Mouse (Mus musculus) lung, embryonic 15.5 days (tissue): ENCODE data around the gene Snd1. TPM values are rescaled to one million over a fixed set of nuclear protein-coding genes. Genes with fewer than 3 reads are reported as not detected.

Source experiments
- ATAC-seq: fragments of 200-750 bp; cut with Nextera tagmentation; 2 replicates; pipeline ENCODE4 v1.8.0; 2017; ENCODE audit warnings: moderate number of reproducible peaks, borderline replicate concordance; ENCODE audit not compliant: low FRiP score, low TSS enrichment; ENCODE audit errors: extremely low read depth
- H3K27ac ChIP-seq: fragments of 300-500 bp; sonication (generic); 2 replicates; pipeline ENCODE4 v1.5.1; 2015; ENCODE audit warnings: moderate library complexity, mild to moderate bottlenecking, inconsistent platforms
- H3K27me3 ChIP-seq: fragments of 300-500 bp; sonication (generic); 2 replicates; pipeline ENCODE4 v1.6.1; 2015; ENCODE audit warnings: inconsistent platforms
- H3K36me3 ChIP-seq: fragments of 300-500 bp; sonication (generic); 2 replicates; pipeline ENCODE4 v1.6.1; 2015; ENCODE audit warnings: inconsistent platforms
- H3K4me1 ChIP-seq: fragments of 300-500 bp; sonication (generic); 2 replicates; pipeline ENCODE4 v1.6.1; 2015; ENCODE audit warnings: inconsistent platforms
- H3K4me2 ChIP-seq: fragments of 300-500 bp; sonication (generic); 2 replicates; pipeline ENCODE4 v1.6.1; 2015; ENCODE audit warnings: inconsistent platforms, mild to moderate bottlenecking, moderate library complexity
- H3K4me3 ChIP-seq: fragments of 300-500 bp; sonication (generic); 2 replicates; pipeline ENCODE4 v1.5.1; 2015; ENCODE audit warnings: mild to moderate bottlenecking, inconsistent platforms
- H3K9ac ChIP-seq: fragments of 300-500 bp; sonication (generic); 2 replicates; pipeline ENCODE4 v1.6.1; 2015; ENCODE audit warnings: inconsistent platforms
- H3K9me3 ChIP-seq: fragments of 300-500 bp; sonication (generic); 2 replicates; pipeline ENCODE4 v1.6.1; 2016; ENCODE audit warnings: inconsistent platforms
- WGBS: fragments of 180-500 bp; shearing (Covaris S2); methylation state at CpG from one replicate; pipeline ENCODE4 v1.1.7; 2015; 5-methylcytosine and 5-hydroxymethylcytosine counted together
- polyA plus RNA-seq: library from polyadenylated mRNA; unstranded; fragments of >200 nt; fragmentation: Nextera tagmentation; extraction: Ambion mirVana; gene quantifications from 2 replicates; pipeline ENCODE4 v1.2.1, GENCODE M21; 2015

The Snd1 gene
- polyA plus RNA-seq, 1 experiment from 2014 or later, result 131 TPM

DNA sequence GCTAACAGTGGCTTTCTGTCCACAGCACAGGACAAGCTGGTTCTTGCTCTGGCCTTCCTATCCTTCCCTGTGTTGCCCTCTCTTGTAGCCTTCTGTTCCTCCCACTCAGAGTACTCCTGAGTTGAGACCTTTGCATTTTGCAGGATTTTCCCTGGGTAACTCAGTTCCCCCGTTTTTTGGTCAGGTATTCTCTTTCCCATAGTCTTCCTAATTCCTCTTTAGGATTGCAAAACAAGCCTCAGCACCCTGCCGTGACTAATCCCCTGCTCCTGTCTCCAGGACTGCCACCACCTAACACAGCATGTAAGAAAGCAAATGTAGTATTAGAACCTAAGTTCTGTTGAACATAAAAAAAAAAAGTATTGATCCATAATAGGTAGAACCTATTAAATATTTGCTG is 296.4 kb downstream of the Snd1 start:
- Histone ChIP-seq H3K4me1 (no peaks in the 10 kb centered on the region), H3K27ac (no peak overlapping the region), H3K4me2 (no peak overlapping the region), H3K9me3 (no peaks in the 10 kb centered on the region), H3K9ac (no peak overlapping the region), H3K27me3 (no peaks in the 10 kb centered on the region), H3K36me3 (no peaks in the 10 kb centered on the region; the same call in 1 of the 2 replicates), H3K4me3 (no peak overlapping the region)
- 47% methylated on average over 2 of the region's 2 CpGs for WGBS
- no peak for ATAC-seq

DNA sequence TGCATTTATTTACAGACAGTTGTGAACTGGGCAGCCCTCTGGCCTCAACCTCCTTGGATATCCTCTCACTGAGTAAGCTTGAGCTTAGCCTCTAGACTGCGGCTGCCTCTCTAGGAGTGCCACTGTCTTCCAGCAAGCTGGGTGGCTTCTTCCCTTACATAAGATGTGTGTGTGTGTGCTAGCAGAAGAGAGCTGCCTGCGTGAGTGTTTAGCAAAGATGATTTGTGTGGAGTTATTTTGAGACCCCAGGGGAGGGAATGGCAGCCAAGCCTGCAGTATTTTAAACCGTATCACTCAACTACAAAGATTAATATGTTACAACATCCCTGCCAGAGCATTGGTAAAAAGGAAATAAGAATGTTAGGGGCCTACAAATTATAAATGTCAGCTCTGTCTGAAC is 306.8 kb downstream of the Snd1 start:
- Histone ChIP-seq H3K9ac (no peak overlapping the region), H3K4me1 (peaks cover 19% of the 10 kb centered on the region), H3K27me3 (no peaks in the 10 kb centered on the region), H3K36me3 (no peaks in the 10 kb centered on the region), H3K27ac (no peak overlapping the region), H3K9me3 (no peaks in the 10 kb centered on the region), H3K4me2 (no peak overlapping the region), H3K4me3 (no peak overlapping the region)
- no peak for ATAC-seq
- 47% methylated on average over 3 of the region's 3 CpGs for WGBS

DNA sequence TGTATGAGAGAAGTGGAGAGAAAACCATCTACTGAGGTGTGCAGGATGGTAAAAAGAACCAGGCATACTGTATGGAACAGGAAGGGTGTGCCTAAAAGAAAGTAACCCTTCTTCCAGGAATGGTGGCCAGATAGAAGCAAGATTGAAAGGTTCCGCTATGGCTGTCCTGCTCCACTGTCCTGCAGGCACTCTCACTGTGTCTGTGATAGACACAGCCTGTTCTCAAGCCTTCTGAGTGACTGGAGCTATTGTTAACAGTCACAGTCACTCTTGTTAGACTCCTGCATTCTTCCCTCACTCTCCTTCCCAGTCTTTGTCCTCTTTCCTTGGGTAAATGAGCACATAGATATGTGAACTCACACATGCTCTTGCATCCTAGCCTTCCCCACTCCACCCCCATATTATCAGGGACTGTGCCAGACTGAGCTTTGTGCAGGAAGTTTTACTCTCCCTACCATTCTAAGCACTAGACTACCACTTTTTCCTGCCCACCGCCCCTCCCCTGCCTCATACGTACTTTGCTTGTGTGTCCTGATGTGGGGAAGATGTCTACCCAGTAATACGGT is 308.2 kb downstream of the Snd1 start:
- no peak overlapping the region for H3K4me2 ChIP-seq
- H3K27ac ChIP-seq, result no peak overlapping the region
- H3K36me3 ChIP-seq, result no peaks in the 10 kb centered on the region
- H3K4me3 ChIP-seq, result no peak overlapping the region
- H3K4me1 ChIP-seq, result peaks cover 19% of the 10 kb centered on the region
- no peaks in the 10 kb centered on the region for H3K9me3 ChIP-seq
- ATAC-seq, result no peak
- H3K27me3 ChIP-seq, result no peaks in the 10 kb centered on the region
- no peak overlapping the region for H3K9ac ChIP-seq
- WGBS, result 83% methylated on average over 4 of the region's 4 CpGs

DNA sequence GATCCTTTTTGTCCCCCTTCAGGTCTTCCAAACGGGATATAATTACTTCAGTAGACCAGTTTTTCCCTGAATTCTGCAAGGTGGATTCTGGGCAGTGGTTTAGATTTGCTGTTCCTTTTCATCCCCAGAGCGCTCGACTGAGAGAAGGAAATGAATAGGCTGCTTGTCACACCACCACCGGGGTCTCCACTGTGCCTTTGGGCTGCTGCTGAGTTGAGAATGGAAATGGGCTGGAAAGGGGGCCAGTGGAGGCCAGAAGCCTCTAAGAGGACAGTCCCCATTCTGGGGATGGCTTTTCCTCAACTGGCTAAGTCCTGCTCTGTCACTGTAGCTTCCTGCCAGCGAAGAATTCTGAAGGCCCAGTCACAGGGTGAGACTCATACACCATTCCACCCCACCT is 309.0 kb downstream of the Snd1 start:
- no peaks in the 10 kb centered on the region for H3K9me3 ChIP-seq
- H3K4me2 ChIP-seq, result no peak overlapping the region
- H3K27ac ChIP-seq, result no peak overlapping the region
- whole genome bisulfite sequencing, result 85% methylated on average over 5 of the region's 5 CpGs
- H3K4me3 ChIP-seq, result no peak overlapping the region
- no peaks in the 10 kb centered on the region for H3K36me3 ChIP-seq
- H3K4me1 ChIP-seq, result peaks cover 19% of the 10 kb centered on the region
- no peaks in the 10 kb centered on the region for H3K27me3 ChIP-seq
- no peak overlapping the region for H3K9ac ChIP-seq
- no peak for ATAC-seq

DNA sequence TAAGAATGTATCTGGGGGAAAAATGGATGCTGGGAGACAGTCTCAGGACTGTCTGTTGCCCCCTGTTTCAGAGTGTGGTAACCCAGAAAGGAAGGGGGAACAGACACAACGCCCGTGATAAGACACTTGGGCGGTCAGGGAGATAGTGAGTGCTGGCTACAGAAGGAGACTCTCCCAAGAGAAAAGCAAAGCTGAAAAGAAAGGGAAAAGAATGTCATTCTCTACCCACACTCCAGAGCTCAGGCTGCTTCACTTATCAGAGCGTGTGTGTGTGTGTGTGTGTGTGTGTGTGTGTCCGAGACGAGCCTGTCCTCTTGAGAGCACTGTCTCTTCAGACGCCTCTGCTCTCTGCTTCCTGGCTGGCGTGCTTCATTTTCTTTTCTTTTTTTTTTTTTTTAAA is 310.8 kb downstream of the Snd1 start:
- peaks cover 25% of the 10 kb centered on the region for H3K4me1 ChIP-seq
- H3K27ac ChIP-seq, result no peak overlapping the region
- no peaks in the 10 kb centered on the region for H3K36me3 ChIP-seq
- H3K4me3 ChIP-seq, result no peak overlapping the region
- no peak overlapping the region for H3K9ac ChIP-seq
- ATAC-seq, result no peak
- H3K4me2 ChIP-seq, result no peak overlapping the region
- H3K27me3 ChIP-seq, result no peaks in the 10 kb centered on the region
- 58% methylated on average over 8 of the region's 8 CpGs for WGBS
- no peaks in the 10 kb centered on the region for H3K9me3 ChIP-seq

DNA sequence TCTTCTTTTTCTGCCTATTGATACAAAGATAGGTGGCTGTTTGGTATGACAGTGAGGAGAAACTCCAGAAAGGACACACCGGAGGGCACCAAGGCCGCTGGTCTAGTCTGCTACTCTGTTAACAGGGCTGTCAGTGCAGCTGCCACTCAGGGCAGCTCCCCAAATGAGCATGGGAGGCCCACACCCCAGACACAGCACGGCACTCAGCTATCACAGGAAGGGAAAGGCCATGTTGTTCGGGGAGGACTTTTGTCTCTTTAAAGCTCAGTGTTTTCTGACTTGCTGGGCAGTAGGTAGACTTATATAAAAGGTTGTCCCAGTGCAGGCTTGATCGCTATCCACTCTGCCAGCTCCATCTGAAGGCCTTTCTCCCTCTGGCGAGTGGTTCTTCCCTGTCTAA is 312.2 kb downstream of the Snd1 start:
- no peak for ATAC-seq
- no peak overlapping the region for H3K4me3 ChIP-seq
- no peaks in the 10 kb centered on the region for H3K36me3 ChIP-seq
- no peak overlapping the region for H3K27ac ChIP-seq
- 73% methylated on average over 6 of the region's 6 CpGs for WGBS
- H3K4me2 ChIP-seq, result no peak overlapping the region
- no peak overlapping the region for H3K9ac ChIP-seq
- H3K27me3 ChIP-seq, result no peaks in the 10 kb centered on the region
- H3K4me1 ChIP-seq, result peaks cover 16% of the 10 kb centered on the region
- H3K9me3 ChIP-seq, result no peaks in the 10 kb centered on the region

DNA sequence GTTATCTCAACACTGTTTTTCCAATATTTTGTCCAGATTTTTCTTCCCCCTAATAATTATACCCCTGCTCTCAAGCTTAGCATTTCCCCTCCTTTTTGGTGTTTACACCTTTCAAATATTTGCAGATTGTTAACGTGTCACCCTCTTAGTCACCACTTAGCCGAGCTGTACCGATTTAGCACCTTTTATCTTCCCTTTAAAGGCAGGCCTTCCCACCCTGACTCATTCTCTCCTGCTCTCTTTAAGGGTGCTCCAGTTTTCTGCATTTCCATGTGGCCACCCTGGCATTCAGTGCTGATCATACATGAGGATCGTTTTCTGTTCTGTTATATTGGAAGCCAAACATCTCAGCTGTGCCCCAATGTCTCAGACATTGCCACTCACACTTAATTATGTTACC is 314.7 kb downstream of the Snd1 start:
- no peak for ATAC-seq
- Histone ChIP-seq H3K9ac (no peak overlapping the region), H3K9me3 (no peaks in the 10 kb centered on the region), H3K27me3 (no peaks in the 10 kb centered on the region), H3K36me3 (no peaks in the 10 kb centered on the region), H3K4me1 (peaks cover 16% of the 10 kb centered on the region), H3K4me2 (no peak overlapping the region), H3K4me3 (no peak overlapping the region), H3K27ac (no peak overlapping the region)
- WGBS, result 38% methylated on average over 4 of the region's 4 CpGs

DNA sequence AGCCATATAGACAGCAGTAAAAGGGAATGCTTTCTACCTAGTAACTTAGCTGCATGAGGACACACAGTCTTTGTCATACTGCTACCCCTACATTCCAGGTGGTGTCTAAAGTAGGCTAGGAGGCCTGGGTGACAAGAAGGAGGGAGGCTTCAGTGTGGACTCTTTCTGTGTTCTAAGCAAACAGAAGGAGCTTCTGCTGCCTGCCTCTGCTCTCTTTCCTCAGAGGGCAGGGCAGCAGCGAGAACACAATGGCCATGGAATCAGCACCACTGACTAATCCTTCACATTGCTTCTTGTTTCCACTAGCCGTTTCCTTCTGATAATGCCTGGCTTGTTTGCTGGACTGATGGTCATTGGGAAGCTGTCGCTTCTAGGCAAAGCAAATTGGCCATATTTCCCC is 316.2 kb downstream of the Snd1 start:
- no peak for ATAC-seq
- H3K4me3 ChIP-seq, result no peak overlapping the region
- no peaks in the 10 kb centered on the region for H3K9me3 ChIP-seq
- H3K36me3 ChIP-seq, result peaks cover 2% of the 10 kb centered on the region; the same call in 1 of the 2 replicates
- WGBS, result 50% methylated on average over 3 of the region's 3 CpGs
- no peaks in the 10 kb centered on the region for H3K27me3 ChIP-seq
- H3K4me1 ChIP-seq, result peaks cover 6% of the 10 kb centered on the region; the same call in 1 of the 2 replicates
- H3K27ac ChIP-seq, result 0 out of 2 replicates have a peak overlapping the region, but pooled peaks have one; percentile 29
- no peak overlapping the region for H3K4me2 ChIP-seq
- H3K9ac ChIP-seq, result no peak overlapping the region

DNA sequence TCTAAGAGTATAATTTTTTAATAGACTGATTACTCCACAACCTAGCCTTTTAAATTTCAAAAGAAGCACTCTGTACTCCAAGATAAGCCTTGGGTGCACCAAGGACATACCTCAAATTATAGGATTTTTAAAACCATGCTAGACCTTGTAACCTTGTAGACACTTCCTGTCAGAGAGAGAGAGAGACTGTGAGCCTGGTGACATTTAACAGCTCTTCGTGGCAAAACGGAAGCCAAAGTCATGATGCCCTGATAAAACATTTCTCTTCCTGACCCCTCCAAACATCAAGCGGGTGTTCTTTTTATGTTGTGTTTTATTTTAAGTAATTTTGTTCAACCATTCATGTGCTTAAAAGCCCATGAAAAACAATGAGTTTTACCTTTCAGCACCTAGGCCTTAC is 316.9 kb downstream of the Snd1 start:
- Histone ChIP-seq H3K27ac (no peak overlapping the region), H3K4me2 (no peak overlapping the region), H3K9me3 (no peaks in the 10 kb centered on the region), H3K9ac (no peak overlapping the region), H3K4me3 (no peak overlapping the region), H3K4me1 (peaks cover 6% of the 10 kb centered on the region; the same call in 1 of the 2 replicates), H3K36me3 (peaks cover 9% of the 10 kb centered on the region; the same call in 1 of the 2 replicates), H3K27me3 (no peaks in the 10 kb centered on the region)
- no peak for ATAC-seq
- WGBS, result 76% methylated on average over 3 of the region's 3 CpGs

DNA sequence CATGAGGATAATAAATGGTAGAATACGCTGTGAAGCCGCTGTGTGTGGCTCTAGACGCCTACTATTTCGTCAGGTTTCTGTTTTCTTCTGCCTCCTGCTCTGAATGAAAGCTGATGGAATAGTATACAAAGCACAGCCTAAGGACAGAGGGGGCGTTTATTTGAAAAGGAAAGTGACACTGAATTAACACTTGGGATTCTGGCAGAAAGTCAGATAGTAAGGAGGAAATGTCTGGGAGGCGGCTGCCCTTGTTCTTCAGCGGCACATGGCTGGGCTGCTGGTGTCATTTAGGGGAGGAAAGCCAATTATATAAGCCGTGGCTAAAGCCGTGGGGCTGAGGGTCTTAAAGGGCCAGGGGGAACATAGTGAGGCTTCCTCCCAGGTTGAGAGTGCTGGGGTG is 320.4 kb downstream of the Snd1 start:
- H3K9me3 ChIP-seq, result no peaks in the 10 kb centered on the region
- no peak overlapping the region for H3K27ac ChIP-seq
- no peak overlapping the region for H3K4me3 ChIP-seq
- no peak overlapping the region for H3K9ac ChIP-seq
- H3K4me2 ChIP-seq, result no peak overlapping the region
- no peaks in the 10 kb centered on the region for H3K27me3 ChIP-seq
- H3K4me1 ChIP-seq, result no peaks in the 10 kb centered on the region
- 35% methylated on average over 9 of the region's 9 CpGs for WGBS
- ATAC-seq, result no peak
- H3K36me3 ChIP-seq, result peaks cover 13% of the 10 kb centered on the region; the same call in 1 of the 2 replicates

DNA sequence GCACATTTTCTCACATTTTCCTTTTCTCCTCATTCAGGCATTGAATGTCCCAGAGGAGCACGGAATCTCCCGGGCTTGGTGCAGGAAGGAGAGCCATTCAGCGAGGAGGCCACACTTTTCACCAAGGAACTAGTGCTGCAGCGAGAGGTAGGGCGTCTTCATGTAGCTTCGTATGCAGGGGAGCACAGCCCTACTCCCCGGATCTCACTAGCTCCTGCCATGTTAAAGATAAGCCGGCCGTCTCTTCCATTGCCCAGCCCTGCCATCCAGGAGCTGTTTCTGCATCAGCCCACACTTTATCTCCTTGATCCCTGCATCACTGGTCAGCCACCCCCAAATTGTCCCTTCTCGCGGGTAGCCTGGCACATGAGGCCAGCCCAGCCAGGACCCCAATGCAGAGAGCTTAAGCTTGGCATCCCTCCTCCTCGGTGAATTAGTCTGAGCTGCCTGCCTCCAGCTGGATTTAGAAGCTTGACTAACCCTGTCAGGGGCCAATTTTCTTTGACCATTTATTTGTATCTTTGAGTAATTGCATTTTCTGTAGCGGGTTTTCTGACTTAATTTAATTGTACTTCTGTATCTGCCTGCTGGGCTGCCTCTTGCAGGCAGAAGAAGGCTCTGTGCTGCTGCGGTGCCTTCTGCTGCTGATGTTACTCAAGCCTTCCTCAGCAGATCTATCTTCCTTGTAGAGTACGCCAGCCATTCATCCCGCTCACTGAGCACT is 321.0 kb downstream of the Snd1 start:
- no peak overlapping the region for H3K27ac ChIP-seq
- no peaks in the 10 kb centered on the region for H3K4me1 ChIP-seq
- no peak overlapping the region for H3K4me3 ChIP-seq
- ATAC-seq, result no peak
- H3K36me3 ChIP-seq, result peaks cover 13% of the 10 kb centered on the region; the same call in 1 of the 2 replicates
- H3K27me3 ChIP-seq, result no peaks in the 10 kb centered on the region
- H3K9me3 ChIP-seq, result no peaks in the 10 kb centered on the region
- 89% methylated on average over 16 of the region's 16 CpGs for WGBS
- H3K4me2 ChIP-seq, result no peak overlapping the region
- no peak overlapping the region for H3K9ac ChIP-seq

DNA sequence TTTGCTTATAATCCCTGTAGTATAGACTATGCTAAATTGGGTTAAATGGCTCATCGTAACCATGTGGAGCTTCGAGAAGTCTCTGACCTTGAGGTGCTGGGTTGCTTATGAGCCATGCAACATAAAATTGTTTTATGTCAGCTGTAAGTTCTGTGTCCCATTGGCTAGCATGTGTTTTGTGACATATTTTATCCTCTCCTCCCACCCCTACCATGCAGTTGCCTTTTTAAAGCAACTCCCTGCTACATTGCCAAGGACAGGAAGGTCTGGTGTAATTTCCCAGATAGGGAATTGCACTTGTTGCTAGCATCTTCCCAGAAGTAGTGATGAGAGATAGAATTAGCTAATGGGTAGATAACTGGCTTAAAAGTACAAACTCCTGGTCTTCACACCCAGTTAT is 324.9 kb downstream of the Snd1 start:
- Histone ChIP-seq H3K4me2 (no peak overlapping the region), H3K36me3 (peaks cover 13% of the 10 kb centered on the region; the same call in 1 of the 2 replicates), H3K4me3 (no peak overlapping the region), H3K9me3 (no peaks in the 10 kb centered on the region), H3K4me1 (no peaks in the 10 kb centered on the region), H3K27ac (no peak overlapping the region), H3K27me3 (no peaks in the 10 kb centered on the region), H3K9ac (no peak overlapping the region)
- ATAC-seq, result no peak
- 86% methylated on average over 2 of the region's 2 CpGs for WGBS
